Mouse (Mus musculus) R1 (cell line): ENCODE measurements around the gene Myl6.
"Not testable (repeated sequence)": the region's sequence is repeated elsewhere in the genome, so short reads cannot be mapped to it uniquely, and the experiment has no call there.

ENCODE experiments used
- DNase-seq: peaks from one replicate; pipeline ENCODE4 v3.0.0-alpha.2; 2018; ENCODE audit warnings: low read depth, low spot score

Gene Myl6

GRCm38 (mm10) chr10:128509831-128510230 is 15.9 kb upstream of the Myl6 start:
- no peak for DNase-seq

- DNase-seq, result no peak
These were observed 15.3 kb upstream of the Myl6 start for GRCm38 (mm10) chr10:128509203-128509602.

- no peak for DNase-seq
These were observed 14.3 kb upstream of the Myl6 start for GRCm38 (mm10) chr10:128508260-128508659.

GRCm38 (mm10) chr10:128505974-128506373 is 12.0 kb upstream of the Myl6 start:
- peak; percentile 67 for DNase-seq

- DNase-seq, result not testable (repeated sequence)
These were observed 11.4 kb upstream of the Myl6 start for GRCm38 (mm10) chr10:128505371-128505667.

GRCm38 (mm10) chr10:128504641-128505370 is 10.9 kb upstream of the Myl6 start:
- no peak for DNase-seq

- no peak for DNase-seq
These were observed 10.1 kb upstream of the Myl6 start for GRCm38 (mm10) chr10:128504012-128504411.

- DNase-seq, result no peak
These were observed 9.6 kb upstream of the Myl6 start for GRCm38 (mm10) chr10:128503532-128503931.

- DNase-seq, result no peak
These were observed 8.4 kb upstream of the Myl6 start for GRCm38 (mm10) chr10:128502341-128502740.

- peak; percentile 67 for DNase-seq
These were observed 5.2 kb upstream of the Myl6 start for GRCm38 (mm10) chr10:128499116-128499671.

- DNase-seq, result peak; percentile 99
These were observed 4.6 kb upstream of the Myl6 start, which contains the start of gene Myl6b for GRCm38 (mm10) chr10:128498590-128498989. Gene Myl6b, minus strand, starts transcription at chr10:128498685.

- DNase-seq, result no peak
These were observed 3.3 kb upstream of the Myl6 start for GRCm38 (mm10) chr10:128497134-128497737.

- no peak for DNase-seq
These were observed 2.6 kb upstream of the Myl6 start for GRCm38 (mm10) chr10:128496509-128497077.

- no peak for DNase-seq
These were observed 2.0 kb upstream of the Myl6 start for GRCm38 (mm10) chr10:128495903-128496302.

GRCm38 (mm10) chr10:128495270-128495669 is 1.3 kb upstream of the Myl6 start:
- DNase-seq, result no peak

GRCm38 (mm10) chr10:128494667-128495245 is 811 bp upstream of the Myl6 start:
- DNase-seq, result no peak

GRCm38 (mm10) chr10:128493319-128493694 is 638 bp downstream of the Myl6 start:
- no peak for DNase-seq

GRCm38 (mm10) chr10:128492633-128493311 is 1.2 kb downstream of the Myl6 start:
- DNase-seq, result peak; percentile 94

- not testable (repeated sequence) for DNase-seq
These were observed 1.9 kb downstream of the Myl6 start for GRCm38 (mm10) chr10:128492051-128492450.

- peak; percentile 84 for DNase-seq
These were observed 2.5 kb downstream of the Myl6 start for GRCm38 (mm10) chr10:128491495-128491894.

- DNase-seq, result no peak
These were observed 3.0 kb downstream of the Myl6 start for GRCm38 (mm10) chr10:128490912-128491311.

GRCm38 (mm10) chr10:128490232-128490631 is 3.7 kb downstream of the Myl6 start:
- peak; percentile 54 for DNase-seq
